Mouse (Mus musculus) hindbrain, embryonic 12.5 days (tissue): ENCODE measurements around the gene Dlgap3. TPM values are rescaled to one million over a fixed set of nuclear protein-coding genes. Genes with fewer than 3 reads are reported as not detected.

Source experiments
- ATAC-seq: fragments of 200-750 bp; cut with Nextera tagmentation; 2 replicates; pipeline ENCODE4 v1.8.0; 2017; ENCODE audit warnings: moderate TSS enrichment; ENCODE audit not compliant: low FRiP score
- H3K27ac ChIP-seq: fragments of 300-500 bp; sonication (generic); 2 replicates; pipeline ENCODE4 v1.5.1; 2016; ENCODE audit warnings: mild to moderate bottlenecking
- H3K27me3 ChIP-seq: fragments of 300-500 bp; sonication (generic); 2 replicates; pipeline ENCODE4 v1.6.1; 2016; ENCODE audit warnings: mild to moderate bottlenecking
- H3K36me3 ChIP-seq: fragments of 300-500 bp; sonication (generic); 2 replicates; pipeline ENCODE4 v1.6.1; 2016; ENCODE audit warnings: mild to moderate bottlenecking
- H3K4me1 ChIP-seq: fragments of 300-500 bp; sonication (generic); 2 replicates; pipeline ENCODE4 v1.6.1; 2016
- H3K4me2 ChIP-seq: fragments of 300-500 bp; sonication (generic); replicated peaks from 2 replicates; pipeline ENCODE4 v1.6.1; 2016; ENCODE audit warnings: mild to moderate bottlenecking
- H3K4me3 ChIP-seq: fragments of 300-500 bp; sonication (generic); 2 replicates; pipeline ENCODE4 v1.5.1; 2016; ENCODE audit warnings: mild to moderate bottlenecking
- H3K9ac ChIP-seq: fragments of 300-500 bp; sonication (generic); 2 replicates; pipeline ENCODE4 v1.6.1; 2016; ENCODE audit warnings: mild to moderate bottlenecking, moderate library complexity
- H3K9me3 ChIP-seq: fragments of 300-500 bp; sonication (generic); replicated peaks from 2 replicates; pipeline ENCODE4 v1.6.1; 2016; ENCODE audit warnings: mild to moderate bottlenecking
- WGBS: fragments of 180-500 bp; shearing (Covaris S2); methylation state at CpG from one replicate; pipeline ENCODE4 v1.1.7; 2016; 5-methylcytosine and 5-hydroxymethylcytosine counted together
- polyA plus RNA-seq: library from polyadenylated mRNA; unstranded; fragments of >200 nt; fragmentation: Nextera tagmentation; extraction: Ambion mirVana; gene quantifications from 2 replicates; pipeline ENCODE4 v1.2.1, GENCODE M21; 2016

Dlgap3 gene
- polyA plus RNA-seq: 12.5 and 13.3 TPM in 2 replicates

- Histone ChIP-seq H3K4me2 (peak within 1 kb of the TSS; percentile 78), H3K9me3 (no peaks in the 10 kb centered on the region), H3K36me3 (no peaks in the 10 kb centered on the region), H3K4me1 (peaks cover 40% of the 10 kb centered on the region), H3K27ac (peak within 1 kb of the TSS; percentile 86), H3K27me3 (peaks cover 51% of the 10 kb centered on the region), H3K9ac (peak within 1 kb of the TSS; percentile 76), H3K4me3 (peak within 1 kb of the TSS; percentile 62)
- WGBS: under 1% methylated on average over 49 of the region's 67 CpGs
- peak; percentile 66 for ATAC-seq
Observed at GRCm38 (mm10) chr4:127168914-127169345, at the start of gene Dlgap3. Gene Dlgap3, plus strand, starts transcription at chr4:127169204.

- no peak within 1 kb of the TSS for H3K9ac ChIP-seq
- no peak within 1 kb of the TSS for H3K4me2 ChIP-seq
- no peak within 1 kb of the TSS for H3K4me3 ChIP-seq
- H3K9me3 ChIP-seq: no peaks in the 10 kb centered on the region
- WGBS: 97% methylated on average over 5 of the region's 5 CpGs
- H3K36me3 ChIP-seq: peaks cover 10% of the 10 kb centered on the region; the same call in 1 of the 2 replicates
- no peak within 1 kb of the TSS for H3K27ac ChIP-seq
- no peaks in the 10 kb centered on the region for H3K27me3 ChIP-seq
- ATAC-seq: no peak
- H3K4me1 ChIP-seq: peaks cover 13% of the 10 kb centered on the region
Observed at GRCm38 (mm10) chr4:127123391-127123790, 45.6 kb upstream of the Dlgap3 start, which contains the start of gene Tmem35b. Gene Tmem35b, plus strand, starts transcription at chr4:127123691.

- Histone ChIP-seq H3K4me1 (peaks cover 13% of the 10 kb centered on the region), H3K4me2 (no peak overlapping the region), H3K27me3 (no peaks in the 10 kb centered on the region), H3K9ac (no peak overlapping the region), H3K9me3 (no peaks in the 10 kb centered on the region), H3K27ac (no peak overlapping the region), H3K36me3 (peaks cover 17% of the 10 kb centered on the region; the same call in 1 of the 2 replicates), H3K4me3 (no peak overlapping the region)
- 89% methylated on average over 1 of the region's 1 CpGs for WGBS
- no peak for ATAC-seq
Observed at GRCm38 (mm10) chr4:127124331-127124730, 44.7 kb upstream of the Dlgap3 start.

GRCm38 (mm10) chr4:127125834-127126463 is 43.1 kb upstream of the Dlgap3 start:
- H3K4me1 ChIP-seq: peaks cover 13% of the 10 kb centered on the region
- ATAC-seq: peak; percentile 95
- no peaks in the 10 kb centered on the region for H3K27me3 ChIP-seq
- no peaks in the 10 kb centered on the region for H3K9me3 ChIP-seq
- H3K4me3 ChIP-seq: peak overlapping the region; percentile 68
- H3K9ac ChIP-seq: peak overlapping the region; percentile 77
- H3K27ac ChIP-seq: peak overlapping the region; percentile 64
- peak overlapping the region; percentile 81 for H3K4me2 ChIP-seq
- WGBS: under 1% methylated on average over 35 of the region's 35 CpGs
- peaks cover 18% of the 10 kb centered on the region; the same call in 1 of the 2 replicates for H3K36me3 ChIP-seq

GRCm38 (mm10) chr4:127134687-127135086 is 34.3 kb upstream of the Dlgap3 start:
- 45% methylated on average over 1 of the region's 1 CpGs for WGBS

GRCm38 (mm10) chr4:127137591-127137990 is 31.4 kb upstream of the Dlgap3 start:
- WGBS: 72% methylated on average over 5 of the region's 5 CpGs
- no peak for ATAC-seq
- no peak overlapping the region for H3K27ac ChIP-seq
- no peak overlapping the region for H3K4me2 ChIP-seq
- H3K4me1 ChIP-seq: 0 out of 2 replicates have a peak, but pooled peaks cover 4% of the 10 kb centered on the region
- no peaks in the 10 kb centered on the region for H3K9me3 ChIP-seq
- no peaks in the 10 kb centered on the region for H3K27me3 ChIP-seq
- no peak overlapping the region for H3K9ac ChIP-seq
- no peaks in the 10 kb centered on the region for H3K36me3 ChIP-seq
- no peak overlapping the region for H3K4me3 ChIP-seq

More at GRCm38 (mm10) chr4:127134687-127135086, 34.3 kb upstream of the Dlgap3 start:
- Histone ChIP-seq H3K9ac (no peak overlapping the region), H3K27ac (no peak overlapping the region), H3K36me3 (no peaks in the 10 kb centered on the region), H3K9me3 (no peaks in the 10 kb centered on the region), H3K4me1 (0 out of 2 replicates have a peak, but pooled peaks cover 4% of the 10 kb centered on the region), H3K4me2 (no peak overlapping the region), H3K27me3 (no peaks in the 10 kb centered on the region), H3K4me3 (no peak overlapping the region)
- no peak for ATAC-seq

- no peaks in the 10 kb centered on the region for H3K36me3 ChIP-seq
- H3K4me2 ChIP-seq: no peak overlapping the region
- H3K27me3 ChIP-seq: no peaks in the 10 kb centered on the region
- 0 out of 2 replicates have a peak, but pooled peaks cover 4% of the 10 kb centered on the region for H3K4me1 ChIP-seq
- H3K4me3 ChIP-seq: no peak overlapping the region
- H3K9me3 ChIP-seq: no peaks in the 10 kb centered on the region
- WGBS: 54% methylated on average over 6 of the region's 6 CpGs
- H3K9ac ChIP-seq: no peak overlapping the region
- ATAC-seq: no peak; the same call in 1 of the 2 replicates
- no peak overlapping the region for H3K27ac ChIP-seq
Observed at GRCm38 (mm10) chr4:127138486-127138885, 30.5 kb upstream of the Dlgap3 start.

GRCm38 (mm10) chr4:127150031-127150430 is 19.0 kb upstream of the Dlgap3 start:
- Histone ChIP-seq H3K4me1 (no peaks in the 10 kb centered on the region), H3K36me3 (no peaks in the 10 kb centered on the region), H3K4me3 (no peak overlapping the region), H3K27ac (no peak overlapping the region), H3K27me3 (no peaks in the 10 kb centered on the region), H3K9ac (no peak overlapping the region), H3K4me2 (no peak overlapping the region), H3K9me3 (no peaks in the 10 kb centered on the region)
- ATAC-seq: no peak
- 85% methylated on average over 13 of the region's 13 CpGs for WGBS

- no peaks in the 10 kb centered on the region for H3K36me3 ChIP-seq
- H3K4me1 ChIP-seq: no peaks in the 10 kb centered on the region
- ATAC-seq: no peak
- H3K27me3 ChIP-seq: no peaks in the 10 kb centered on the region
- H3K9me3 ChIP-seq: no peaks in the 10 kb centered on the region
- H3K4me3 ChIP-seq: no peak overlapping the region
- WGBS: 64% methylated on average over 1 of the region's 1 CpGs
- no peak overlapping the region for H3K9ac ChIP-seq
- H3K27ac ChIP-seq: no peak overlapping the region
- H3K4me2 ChIP-seq: no peak overlapping the region
Observed at GRCm38 (mm10) chr4:127153345-127153744, 15.7 kb upstream of the Dlgap3 start.

GRCm38 (mm10) chr4:127155757-127156156 is 13.2 kb upstream of the Dlgap3 start:
- H3K4me1 ChIP-seq: no peaks in the 10 kb centered on the region
- H3K27me3 ChIP-seq: no peaks in the 10 kb centered on the region
- H3K4me2 ChIP-seq: no peak overlapping the region
- no peak for ATAC-seq
- no peaks in the 10 kb centered on the region for H3K9me3 ChIP-seq
- no peak overlapping the region for H3K9ac ChIP-seq
- no peak overlapping the region for H3K27ac ChIP-seq
- H3K4me3 ChIP-seq: no peak overlapping the region
- no peaks in the 10 kb centered on the region for H3K36me3 ChIP-seq
- WGBS: 61% methylated on average over 5 of the region's 5 CpGs

GRCm38 (mm10) chr4:127157746-127158145 is 11.3 kb upstream of the Dlgap3 start:
- Histone ChIP-seq H3K27me3 (no peaks in the 10 kb centered on the region), H3K9ac (no peak overlapping the region), H3K27ac (no peak overlapping the region), H3K9me3 (no peaks in the 10 kb centered on the region), H3K4me3 (no peak overlapping the region), H3K36me3 (no peaks in the 10 kb centered on the region), H3K4me2 (no peak overlapping the region), H3K4me1 (no peaks in the 10 kb centered on the region)
- no peak for ATAC-seq
- WGBS: 88% methylated on average over 4 of the region's 4 CpGs

- no peak for ATAC-seq
- H3K27ac ChIP-seq: no peak overlapping the region
- peaks cover 10% of the 10 kb centered on the region for H3K4me1 ChIP-seq
- peaks cover 14% of the 10 kb centered on the region for H3K27me3 ChIP-seq
- H3K9ac ChIP-seq: no peak overlapping the region
- H3K9me3 ChIP-seq: no peaks in the 10 kb centered on the region
- H3K36me3 ChIP-seq: no peaks in the 10 kb centered on the region
- no peak overlapping the region for H3K4me3 ChIP-seq
- WGBS: 70% methylated on average over 8 of the region's 8 CpGs
- no peak overlapping the region for H3K4me2 ChIP-seq
Observed at GRCm38 (mm10) chr4:127163926-127164325, 5.1 kb upstream of the Dlgap3 start.

- Histone ChIP-seq H3K27ac (no peak overlapping the region), H3K27me3 (peaks cover 38% of the 10 kb centered on the region), H3K4me2 (no peak overlapping the region), H3K4me1 (peaks cover 27% of the 10 kb centered on the region), H3K9me3 (no peaks in the 10 kb centered on the region), H3K9ac (no peak overlapping the region), H3K4me3 (no peak overlapping the region), H3K36me3 (no peaks in the 10 kb centered on the region)
- no peak for ATAC-seq
- 80% methylated on average over 5 of the region's 5 CpGs for WGBS
Observed at GRCm38 (mm10) chr4:127167096-127167495, 1.9 kb upstream of the Dlgap3 start.
